Mouse (Mus musculus) spleen, embryonic (tissue): ENCODE measurements around the gene Tuba1c.

Source experiments
- CTCF ChIA-PET: fragments of 350-600 bp; sonication (Branson Sonifier 250); formaldehyde crosslinking; loops from one replicate; lab custom pipeline; 2022; lab: Charles Lee

Tuba1c gene

GRCm38 (mm10) chr15:99029619-99030584 lies at the start of gene Tuba1c:
Gene Tuba1c, plus strand, starts transcription at chr15:99029891.
- CTCF ChIA-PET: interaction anchor here (0.8 kb wide), 1 partner anchor 134 kb away, joined by 4 read pairs; no protein-coding TSS in a partner anchor

- CTCF ChIA-PET: interaction anchor here (0.5 kb wide), 1 partner anchor 1557 kb away, joined by 4 read pairs; no protein-coding TSS in a partner anchor
Measured at GRCm38 (mm10) chr15:98980012-98980614, 49.6 kb upstream of the Tuba1c start.

- CTCF ChIA-PET: interaction anchor here (0.8 kb wide), 1 partner anchor 128 kb away, joined by 4 read pairs; no protein-coding TSS in a partner anchor
Measured at GRCm38 (mm10) chr15:98982100-98982499, 47.6 kb upstream of the Tuba1c start.

- CTCF ChIA-PET: interaction anchor here (0.5 kb wide), 1 partner anchor 151 kb away, joined by 7 read pairs; no protein-coding TSS in a partner anchor
Measured at GRCm38 (mm10) chr15:98983431-98984081, 46.1 kb upstream of the Tuba1c start.

- CTCF ChIA-PET: interaction anchor here (0.6 to 0.7 kb wide), 3 partner anchors 43 to 215 kb away, joined by 3 to 6 read pairs (median 5); no protein-coding TSS in a partner anchor
Measured at GRCm38 (mm10) chr15:98984681-98985080, 45.0 kb upstream of the Tuba1c start.

GRCm38 (mm10) chr15:98985240-98985981 lies 44.3 kb upstream of the Tuba1c start:
- CTCF ChIA-PET: interaction anchor here (0.6 to 1.1 kb wide), 3 partner anchors 33 to 50 kb away, joined by 3 to 8 read pairs (median 3); no protein-coding TSS in a partner anchor

- CTCF ChIA-PET: interaction anchor here (0.6 to 1.1 kb wide), 4 partner anchors 34 to 1812 kb away, joined by 3 to 8 read pairs (median 4); no protein-coding TSS in a partner anchor
Measured at GRCm38 (mm10) chr15:98985982-98986715, 43.5 kb upstream of the Tuba1c start.

- CTCF ChIA-PET: no interaction called here
Measured at GRCm38 (mm10) chr15:98987077-98987630, 42.5 kb upstream of the Tuba1c start.

- CTCF ChIA-PET: interaction anchor here (0.6 kb wide), 1 partner anchor 108 kb away, joined by 3 read pairs; no protein-coding TSS in a partner anchor
Measured at GRCm38 (mm10) chr15:98987661-98988181, 42.0 kb upstream of the Tuba1c start.

- CTCF ChIA-PET: no interaction called here
Measured at GRCm38 (mm10) chr15:98988787-98989186, 40.9 kb upstream of the Tuba1c start.

- CTCF ChIA-PET: no interaction called here
Measured at GRCm38 (mm10) chr15:98989701-98990430, 39.8 kb upstream of the Tuba1c start.

- CTCF ChIA-PET: no interaction called here
Measured at GRCm38 (mm10) chr15:98990669-98991539, 38.8 kb upstream of the Tuba1c start.

GRCm38 (mm10) chr15:98991540-98992050 lies 38.1 kb upstream of the Tuba1c start:
- CTCF ChIA-PET: no interaction called here

GRCm38 (mm10) chr15:98992086-98992912 lies 37.4 kb upstream of the Tuba1c start:
- CTCF ChIA-PET: interaction anchor here (0.5 to 1.3 kb wide), 4 partner anchors 40 to 116 kb away, joined by 3 to 7 read pairs (median 4); no protein-coding TSS in a partner anchor

GRCm38 (mm10) chr15:98993093-98993793 lies 36.4 kb upstream of the Tuba1c start:
- CTCF ChIA-PET: interaction anchor here (0.5 to 1.3 kb wide), 7 partner anchors 19 to 121 kb away, joined by 3 to 7 read pairs (median 4); partner anchors contain the start of genes Gm49450 and Tuba1a
